Mouse (Mus musculus): Measurements from ENCODE around the gene Dock4. TPM values are rescaled to one million over a fixed set of nuclear protein-coding genes. Genes with fewer than 3 reads are reported as not detected.

The Dock4 gene
- polyA plus RNA-seq, 1 experiment from 2014 or later: 8.5 TPM

- no peaks in the 10 kb centered on the region for H3K27me3 ChIP-seq (ENCODE audit: control insufficient read depth, insufficient read depth, low read length)
- no peak for ATAC-seq (ENCODE audit: insufficient number of reproducible peaks, insufficient read depth, low FRiP score, low read depth)
Measured at GRCm38 (mm10) chr12:40679713-40680112, 234.0 kb downstream of the Dock4 start.

GRCm38 (mm10) chr12:40680551-40680950 is 234.8 kb downstream of the Dock4 start:
- H3K4me3 ChIP-seq (ENCODE audit: control insufficient read depth in 1 of 2, insufficient read depth in 1 of 2, low read depth in 1 of 2, low read length in 2 of 2): no peak overlapping the region
- 88% methylated on average over 1 of the region's 1 CpGs for WGBS
- ATAC-seq (ENCODE audit: insufficient number of reproducible peaks, insufficient read depth, low FRiP score, low read depth): no peak
- H3K9me3 ChIP-seq (ENCODE audit: control insufficient read depth, low read length): no peaks in the 10 kb centered on the region
- no peaks in the 10 kb centered on the region for H3K36me3 ChIP-seq (ENCODE audit: control insufficient read depth, insufficient read depth, low read length)
- H3K4me1 ChIP-seq (ENCODE audit: control insufficient read depth in 2 of 2, insufficient read depth in 2 of 2, low read length in 2 of 2): no peaks in the 10 kb centered on the region; a peak in 1 of 4 replicates
- no peaks in the 10 kb centered on the region for H3K27me3 ChIP-seq (ENCODE audit: control insufficient read depth, insufficient read depth, low read length)
- H3K27ac ChIP-seq (replicated peaks in 1 of 2; ENCODE audit: control insufficient read depth in 1 of 2, insufficient read depth in 1 of 2, low read depth in 2 of 2, low read length in 2 of 2): no peak overlapping the region
- H3K4me2 ChIP-seq (ENCODE audit: low read length): no peak overlapping the region
- H3K9ac ChIP-seq (ENCODE audit: low read length): no peak overlapping the region

More at GRCm38 (mm10) chr12:40679713-40680112, 234.0 kb downstream of the Dock4 start:
- no peak overlapping the region for H3K4me2 ChIP-seq (ENCODE audit: low read length)
- H3K4me3 ChIP-seq (ENCODE audit: control insufficient read depth in 1 of 2, insufficient read depth in 1 of 2, low read depth in 1 of 2, low read length in 2 of 2): no peak overlapping the region
- H3K27ac ChIP-seq (replicated peaks in 1 of 2; ENCODE audit: control insufficient read depth in 1 of 2, insufficient read depth in 1 of 2, low read depth in 2 of 2, low read length in 2 of 2): no peak overlapping the region
- no peaks in the 10 kb centered on the region for H3K9me3 ChIP-seq (ENCODE audit: control insufficient read depth, low read length)
- H3K36me3 ChIP-seq (ENCODE audit: control insufficient read depth, insufficient read depth, low read length): no peaks in the 10 kb centered on the region
- WGBS: 57% methylated on average over 4 of the region's 4 CpGs
- no peak overlapping the region for H3K9ac ChIP-seq (ENCODE audit: low read length)
- no peaks in the 10 kb centered on the region; a peak in 1 of 4 replicates for H3K4me1 ChIP-seq (ENCODE audit: control insufficient read depth in 2 of 2, insufficient read depth in 2 of 2, low read length in 2 of 2)

- no peak overlapping the region for H3K9ac ChIP-seq (ENCODE audit: low read length)
- H3K36me3 ChIP-seq (ENCODE audit: control insufficient read depth, insufficient read depth, low read length): no peaks in the 10 kb centered on the region
- ATAC-seq (ENCODE audit: insufficient number of reproducible peaks, insufficient read depth, low FRiP score, low read depth): no peak
- H3K9me3 ChIP-seq (ENCODE audit: control insufficient read depth, low read length): no peaks in the 10 kb centered on the region
- WGBS: 82% methylated on average over 4 of the region's 4 CpGs
- H3K27me3 ChIP-seq (ENCODE audit: control insufficient read depth, insufficient read depth, low read length): no peaks in the 10 kb centered on the region
- H3K4me3 ChIP-seq (ENCODE audit: control insufficient read depth in 1 of 2, insufficient read depth in 1 of 2, low read depth in 1 of 2, low read length in 2 of 2): no peak overlapping the region
- H3K27ac ChIP-seq (replicated peaks in 1 of 2; ENCODE audit: control insufficient read depth in 1 of 2, insufficient read depth in 1 of 2, low read depth in 2 of 2, low read length in 2 of 2): no peak overlapping the region
- H3K4me2 ChIP-seq (ENCODE audit: low read length): no peak overlapping the region
- H3K4me1 ChIP-seq (ENCODE audit: control insufficient read depth in 2 of 2, insufficient read depth in 2 of 2, low read length in 2 of 2): peaks cover 0 to 5% of the 10 kb centered on the region in 2 experiments; a peak in 2 of 4 replicates
Measured at GRCm38 (mm10) chr12:40691444-40691843, 245.7 kb downstream of the Dock4 start.

- Histone ChIP-seq H3K27me3 (ENCODE audit: control insufficient read depth, insufficient read depth, low read length) (no peaks in the 10 kb centered on the region), H3K4me3 (ENCODE audit: control insufficient read depth in 1 of 2, insufficient read depth in 1 of 2, low read depth in 1 of 2, low read length in 2 of 2) (no peak overlapping the region), H3K9me3 (ENCODE audit: control insufficient read depth, low read length) (no peaks in the 10 kb centered on the region), H3K36me3 (ENCODE audit: control insufficient read depth, insufficient read depth, low read length) (no peaks in the 10 kb centered on the region), H3K9ac (ENCODE audit: low read length) (no peak overlapping the region), H3K4me2 (ENCODE audit: low read length) (no peak overlapping the region), H3K4me1 (ENCODE audit: control insufficient read depth in 2 of 2, insufficient read depth in 2 of 2, low read length in 2 of 2) (peaks cover 0 to 5% of the 10 kb centered on the region in 2 experiments; a peak in 2 of 4 replicates), H3K27ac (replicated peaks in 1 of 2; ENCODE audit: control insufficient read depth in 1 of 2, insufficient read depth in 1 of 2, low read depth in 2 of 2, low read length in 2 of 2) (0 out of 4 replicates have a peak overlapping the region, but pooled peaks of 1 of the 2 experiments have one; percentile 26)
- no peak for ATAC-seq (ENCODE audit: insufficient number of reproducible peaks, insufficient read depth, low FRiP score, low read depth)
- WGBS: 35% methylated on average over 2 of the region's 2 CpGs
Measured at GRCm38 (mm10) chr12:40694082-40694721, 248.4 kb downstream of the Dock4 start.

- 90% methylated on average over 4 of the region's 4 CpGs for WGBS
- Histone ChIP-seq H3K27me3 (ENCODE audit: control insufficient read depth, insufficient read depth, low read length) (no peaks in the 10 kb centered on the region), H3K9me3 (ENCODE audit: control insufficient read depth, low read length) (no peaks in the 10 kb centered on the region), H3K4me2 (ENCODE audit: low read length) (no peak overlapping the region), H3K4me1 (ENCODE audit: control insufficient read depth in 2 of 2, insufficient read depth in 2 of 2, low read length in 2 of 2) (peaks cover 0 to 5% of the 10 kb centered on the region in 2 experiments; a peak in 2 of 4 replicates), H3K9ac (ENCODE audit: low read length) (no peak overlapping the region), H3K4me3 (ENCODE audit: control insufficient read depth in 1 of 2, insufficient read depth in 1 of 2, low read depth in 1 of 2, low read length in 2 of 2) (no peak overlapping the region), H3K27ac (replicated peaks in 1 of 2; ENCODE audit: control insufficient read depth in 1 of 2, insufficient read depth in 1 of 2, low read depth in 2 of 2, low read length in 2 of 2) (no peak overlapping the region), H3K36me3 (ENCODE audit: control insufficient read depth, insufficient read depth, low read length) (no peaks in the 10 kb centered on the region)
- no peak for ATAC-seq (ENCODE audit: insufficient number of reproducible peaks, insufficient read depth, low FRiP score, low read depth)
Measured at GRCm38 (mm10) chr12:40698330-40698729, 252.6 kb downstream of the Dock4 start.

- Histone ChIP-seq H3K4me1 (ENCODE audit: control insufficient read depth in 2 of 2, insufficient read depth in 2 of 2, low read length in 2 of 2) (no peaks in the 10 kb centered on the region), H3K4me2 (ENCODE audit: low read length) (no peak overlapping the region), H3K4me3 (ENCODE audit: control insufficient read depth in 1 of 2, insufficient read depth in 1 of 2, low read depth in 1 of 2, low read length in 2 of 2) (no peak overlapping the region), H3K27me3 (ENCODE audit: control insufficient read depth, insufficient read depth, low read length) (no peaks in the 10 kb centered on the region), H3K9ac (ENCODE audit: low read length) (no peak overlapping the region), H3K9me3 (ENCODE audit: control insufficient read depth, low read length) (no peaks in the 10 kb centered on the region), H3K27ac (replicated peaks in 1 of 2; ENCODE audit: control insufficient read depth in 1 of 2, insufficient read depth in 1 of 2, low read depth in 2 of 2, low read length in 2 of 2) (no peak overlapping the region), H3K36me3 (ENCODE audit: control insufficient read depth, insufficient read depth, low read length) (no peaks in the 10 kb centered on the region)
- no peak for ATAC-seq (ENCODE audit: insufficient number of reproducible peaks, insufficient read depth, low FRiP score, low read depth)
- WGBS: 53% methylated on average over 5 of the region's 5 CpGs
Measured at GRCm38 (mm10) chr12:40702233-40702792, 256.6 kb downstream of the Dock4 start.

- Histone ChIP-seq H3K27me3 (ENCODE audit: control insufficient read depth, insufficient read depth, low read length) (no peaks in the 10 kb centered on the region), H3K36me3 (ENCODE audit: control insufficient read depth, insufficient read depth, low read length) (no peaks in the 10 kb centered on the region), H3K9ac (ENCODE audit: low read length) (no peak overlapping the region), H3K4me3 (ENCODE audit: control insufficient read depth in 1 of 2, insufficient read depth in 1 of 2, low read depth in 1 of 2, low read length in 2 of 2) (no peak overlapping the region), H3K4me2 (ENCODE audit: low read length) (no peak overlapping the region), H3K9me3 (ENCODE audit: control insufficient read depth, low read length) (no peaks in the 10 kb centered on the region), H3K27ac (replicated peaks in 1 of 2; ENCODE audit: control insufficient read depth in 1 of 2, insufficient read depth in 1 of 2, low read depth in 2 of 2, low read length in 2 of 2) (no peak overlapping the region), H3K4me1 (ENCODE audit: control insufficient read depth in 2 of 2, insufficient read depth in 2 of 2, low read length in 2 of 2) (no peaks in the 10 kb centered on the region; a peak in 1 of 4 replicates)
- WGBS: 59% methylated on average over 5 of the region's 5 CpGs
- no peak for ATAC-seq (ENCODE audit: insufficient number of reproducible peaks, insufficient read depth, low FRiP score, low read depth)
Measured at GRCm38 (mm10) chr12:40704296-40704695, 258.5 kb downstream of the Dock4 start.
